Mouse (Mus musculus) MEL (cell line): ENCODE measurements at regions not wholly inside any gene's neighbourhood (a gene's known extent, or its start where the extent isn't known, plus 50 kb on each side); places are given as distances from the start of the nearest gene placed in this dataset.

Source experiments
- DNase-seq: peaks from one replicate; pipeline ENCODE4 v3.0.0; 2011; ENCODE audit warnings: low read depth, low spot score
- H3K27ac ChIP-seq: 2 replicates; pipeline ENCODE4 v1.5.1; 2012; ENCODE audit warnings: low read depth, mild to moderate bottlenecking, control low read depth, low read length, moderate library complexity; ENCODE audit not compliant: control insufficient read depth
- H3K27me3 ChIP-seq, 2 experiments: fragments of 150-350 bp in 1 of 2; sonication (generic) in 1 of 2; 2 replicates each; pipeline ENCODE4 v1.6.1; 2012; ENCODE audit warnings: low read length in 2 of 2, mild to moderate bottlenecking in 2 of 2, improper control_type of control experiment in 1 of 2, moderate library complexity in 1 of 2; ENCODE audit not compliant: insufficient read depth in 2 of 2, control insufficient read depth in 1 of 2
- H3K36me3 ChIP-seq, 2 experiments: 2 replicates each; pipeline ENCODE4 v1.6.1; 2012 to 2014; ENCODE audit warnings: low read length in 2 of 2, improper control_type of control experiment in 1 of 2, inconsistent platforms in 1 of 2, mild to moderate bottlenecking in 1 of 2; ENCODE audit not compliant: insufficient read depth in 2 of 2, control insufficient read depth in 1 of 2
- H3K4me1 ChIP-seq, 2 experiments: fragments of 150-350 bp in 1 of 2; sonication (generic) in 1 of 2; 2 replicates each; pipeline ENCODE4 v1.6.1; 2012; ENCODE audit warnings: low read length in 2 of 2, improper control_type of control experiment in 1 of 2, mild to moderate bottlenecking in 1 of 2; ENCODE audit not compliant: insufficient read depth in 2 of 2, control insufficient read depth in 1 of 2
- H3K4me3 ChIP-seq, 2 experiments: fragments of 150-350 bp in 1 of 2; sonication (generic) in 1 of 2; 2 replicates each; pipeline ENCODE4 v1.5.1; 2012; ENCODE audit warnings: low read depth in 2 of 2, low read length in 2 of 2, mild to moderate bottlenecking in 2 of 2, moderate library complexity in 2 of 2, control low read depth in 1 of 2, improper control_type of control experiment in 1 of 2; ENCODE audit not compliant: control insufficient read depth in 1 of 2, insufficient read depth in 1 of 2
- H3K79me2 ChIP-seq: 2 replicates; pipeline ENCODE4 v1.6.1; 2012; ENCODE audit warnings: mild to moderate bottlenecking, low read length, moderate library complexity; ENCODE audit not compliant: control insufficient read depth, poor library complexity, insufficient read depth
- H3K9ac ChIP-seq: 2 replicates; pipeline ENCODE4 v1.6.1; 2012; ENCODE audit warnings: low read depth, mild to moderate bottlenecking, control low read depth, low read length, moderate library complexity; ENCODE audit not compliant: control insufficient read depth, poor library complexity, severe bottlenecking
- H3K9me3 ChIP-seq: fragments of 150-350 bp; sonication (generic); replicated peaks from 2 replicates; pipeline ENCODE4 v1.6.1; 2012; ENCODE audit warnings: mild to moderate bottlenecking, low read length, improper control_type of control experiment, moderate library complexity; ENCODE audit not compliant: insufficient read depth
- EP300 ChIP-seq, 2 experiments: IDR thresholded peaks; 2 replicates each; pipeline ENCODE4 v1.6.1; 2011; ENCODE audit warnings: improper control_type of control experiment in 2 of 2, low read length in 2 of 2, low read depth in 1 of 2, mild to moderate bottlenecking in 1 of 2
- GATA1 ChIP-seq: IDR thresholded peaks from 2 replicates; pipeline ENCODE4 v1.6.1; 2011; ENCODE audit warnings: low read depth, low read length, improper control_type of control experiment
- HCFC1 ChIP-seq: IDR thresholded peaks from 2 replicates; pipeline ENCODE4 v1.6.1; 2012; ENCODE audit warnings: low read depth, mild to moderate bottlenecking, inconsistent platforms, low read length, improper control_type of control experiment, moderate library complexity
- MAX ChIP-seq: IDR thresholded peaks from 2 replicates; pipeline ENCODE4 v1.6.1; 2011; ENCODE audit warnings: low read length, improper control_type of control experiment
- MAZ ChIP-seq: IDR thresholded peaks from 2 replicates; pipeline ENCODE4 v1.6.1; 2012; ENCODE audit warnings: low read depth, mild to moderate bottlenecking, inconsistent platforms, low read length, improper control_type of control experiment
- MEF2A ChIP-seq: IDR thresholded peaks from 2 replicates; pipeline ENCODE4 v1.6.1; 2014; ENCODE audit warnings: low read depth, mild to moderate bottlenecking, inconsistent platforms, low read length, improper control_type of control experiment; ENCODE audit not compliant: poor library complexity, insufficient replicate concordance, severe bottlenecking; ENCODE audit errors: extremely low read depth
- MXI1 ChIP-seq: IDR thresholded peaks from 2 replicates; pipeline ENCODE4 v1.6.1; 2011; ENCODE audit warnings: mild to moderate bottlenecking, low read depth, low read length, improper control_type of control experiment
- POLR2A ChIP-seq, 2 experiments: IDR thresholded peaks; 2 replicates each; pipeline ENCODE4 v1.6.1; 2011 to 2012; ENCODE audit warnings: low read length in 2 of 2, mild to moderate bottlenecking in 2 of 2, control low read depth in 1 of 2, improper control_type of control experiment in 1 of 2, low read depth in 1 of 2, moderate library complexity in 1 of 2; ENCODE audit not compliant: control insufficient read depth in 1 of 2, insufficient read depth in 1 of 2, poor library complexity in 1 of 2
- POLR2AphosphoS5 ChIP-seq: IDR thresholded peaks from 2 replicates; pipeline ENCODE4 v1.6.1; 2012; ENCODE audit warnings: low read depth, borderline replicate concordance, mild to moderate bottlenecking, inconsistent platforms, low read length, moderate library complexity, mixed read lengths
- TCF12 ChIP-seq: IDR thresholded peaks from 2 replicates; pipeline ENCODE4 v1.6.1; 2014; ENCODE audit warnings: low read depth, mild to moderate bottlenecking, inconsistent platforms, low read length, improper control_type of control experiment, moderate library complexity
- UBTF ChIP-seq: IDR thresholded peaks from 2 replicates; pipeline ENCODE4 v1.6.1; 2012; ENCODE audit warnings: low read depth, mild to moderate bottlenecking, inconsistent platforms, low read length, improper control_type of control experiment, moderate library complexity, borderline replicate concordance; ENCODE audit not compliant: insufficient read depth
- USF2 ChIP-seq, 2 experiments: IDR thresholded peaks; 2 replicates each; pipeline ENCODE4 v1.6.1; 2011 to 2012; ENCODE audit warnings: improper control_type of control experiment in 2 of 2, low read length in 2 of 2, borderline replicate concordance in 1 of 2, inconsistent platforms in 1 of 2, low read depth in 1 of 2, mild to moderate bottlenecking in 1 of 2; ENCODE audit not compliant: insufficient read depth in 1 of 2

DNA sequence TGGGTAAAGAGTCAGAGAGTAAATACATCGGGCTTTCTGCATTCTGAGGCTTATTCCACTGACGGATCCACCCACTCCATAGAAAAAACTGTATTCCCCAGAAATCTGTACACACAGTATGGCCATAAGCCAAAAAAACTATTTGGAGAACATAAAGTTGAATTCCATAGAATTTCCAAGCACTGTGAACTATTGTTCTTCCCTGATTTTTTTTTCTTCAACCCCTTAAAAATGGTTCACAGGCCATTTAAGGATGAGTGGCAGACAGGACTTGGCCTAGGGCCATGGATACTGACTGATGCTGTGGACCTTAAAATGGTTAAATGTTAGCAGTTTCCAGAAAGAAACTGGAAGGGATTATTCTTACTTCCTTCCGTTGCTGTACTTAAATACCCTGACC, 247.0 kb downstream of the Sipa1l2 start:
- Histone ChIP-seq H3K27ac (no peak overlapping the region), H3K4me1 (no peaks in the 10 kb centered on the region), H3K79me2 (no peaks in the 10 kb centered on the region), H3K27me3 (no peaks in the 10 kb centered on the region), H3K9ac (no peak overlapping the region), H3K36me3 (no peaks in the 10 kb centered on the region), H3K4me3 (no peak overlapping the region), H3K9me3 (no peaks in the 10 kb centered on the region)
- TF ChIP-seq POLR2AphosphoS5 = no peak
- no peak for TF ChIP-seq UBTF
- TF ChIP-seq MXI1 = no peak
- TF ChIP-seq MAZ = no peak
- no peak for TF ChIP-seq MEF2A
- TF ChIP-seq EP300 (IDR thresholded peaks at IDR 0.05; ENCODE audit: low read depth in 1 of 2, low read length in 2 of 2) = no peak
- no peak for TF ChIP-seq HCFC1
- no peak for TF ChIP-seq MAX
- TF ChIP-seq TCF12 = no peak
- DNase-seq = no peak

DNA sequence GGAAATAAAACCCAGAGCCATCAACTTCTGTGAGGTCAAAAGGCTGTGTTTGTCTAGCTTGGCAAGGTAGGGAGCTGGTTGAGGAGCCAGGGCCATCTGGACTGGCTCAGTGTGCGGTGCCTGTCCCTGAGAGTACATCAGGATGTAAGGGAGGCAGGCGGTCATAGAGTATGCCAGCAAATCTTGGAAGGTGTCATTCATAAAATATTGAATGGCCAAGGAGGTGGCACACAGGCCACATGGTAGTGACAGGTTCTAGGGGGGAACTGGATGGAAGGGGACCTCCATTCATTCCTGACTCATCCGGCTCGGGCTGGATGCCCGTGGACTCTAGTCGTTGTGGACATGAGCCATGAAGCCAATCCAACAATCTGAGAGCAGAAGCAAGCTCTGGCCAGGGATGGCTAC, 252.0 kb downstream of the Sipa1l2 start:
- no peaks in the 10 kb centered on the region for H3K27me3 ChIP-seq
- H3K4me1 ChIP-seq = no peaks in the 10 kb centered on the region
- TF ChIP-seq UBTF (no peak), MAX (no peak)
- no peaks in the 10 kb centered on the region for H3K9me3 ChIP-seq
- no peak for DNase-seq
- no peak overlapping the region for H3K27ac ChIP-seq
- H3K9ac ChIP-seq = no peak overlapping the region
- no peaks in the 10 kb centered on the region for H3K36me3 ChIP-seq
- no peak overlapping the region for H3K4me3 ChIP-seq
- H3K79me2 ChIP-seq = no peaks in the 10 kb centered on the region

DNA sequence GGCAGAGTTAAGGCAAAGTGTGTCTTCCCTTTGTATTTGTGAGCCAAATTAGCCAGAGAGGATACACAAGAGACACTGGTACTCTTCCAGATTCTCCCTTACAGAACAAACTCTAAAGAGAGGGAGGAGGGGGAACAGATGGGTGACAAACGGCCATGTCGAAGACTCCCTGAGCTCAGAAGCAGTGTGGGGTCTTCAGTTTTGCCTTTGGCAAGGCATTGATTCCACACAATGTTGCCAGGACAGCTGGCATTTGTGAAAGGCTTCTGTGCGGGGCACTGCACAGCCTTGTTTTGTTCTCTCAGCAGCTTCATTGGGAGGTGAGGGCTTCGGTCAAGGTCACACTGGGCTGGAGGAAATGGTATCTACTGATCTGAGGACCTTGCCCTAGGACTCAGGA, 253.9 kb downstream of the Sipa1l2 start:
- TF ChIP-seq HCFC1 (no peak), POLR2A (IDR thresholded peaks at IDR 0.05; ENCODE audit: control insufficient read depth in 1 of 2, insufficient read depth in 1 of 2, low read depth in 1 of 2, low read length in 2 of 2, poor library complexity in 1 of 2) (no peak), USF2 (IDR thresholded peaks at IDR 0.05; ENCODE audit: borderline replicate concordance in 1 of 2, insufficient read depth in 1 of 2, low read depth in 1 of 2, low read length in 2 of 2) (no peak), GATA1 (no peak)
- no peak overlapping the region for H3K4me3 ChIP-seq
- H3K27me3 ChIP-seq = no peaks in the 10 kb centered on the region
- no peak for DNase-seq
- H3K79me2 ChIP-seq = no peaks in the 10 kb centered on the region
- H3K4me1 ChIP-seq = no peaks in the 10 kb centered on the region
- H3K36me3 ChIP-seq = no peaks in the 10 kb centered on the region
- no peak overlapping the region for H3K27ac ChIP-seq
- H3K9ac ChIP-seq = no peak overlapping the region
- H3K9me3 ChIP-seq = no peaks in the 10 kb centered on the region
